ENCODE assay signal across 23 mouse cellular contexts in the genomic region with DNA sequence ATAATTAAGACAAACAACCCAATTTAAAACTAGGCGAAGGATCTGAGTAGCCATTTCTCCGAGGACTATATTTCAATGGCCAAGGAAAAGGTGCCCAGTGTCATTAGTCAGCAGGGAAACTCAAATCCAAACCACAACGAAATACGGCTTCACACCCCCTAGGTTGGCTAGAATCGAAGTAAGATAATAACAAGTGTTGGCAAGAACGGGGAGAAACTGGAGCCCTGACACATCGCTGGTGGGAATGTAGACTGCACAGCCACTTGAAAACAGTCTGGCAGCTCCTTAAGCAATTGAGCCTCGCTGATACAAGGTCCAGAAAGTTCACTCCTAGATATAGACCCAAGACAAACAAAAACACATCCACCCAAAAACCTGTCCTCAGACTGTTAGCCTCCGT. TPM values are rescaled to one million over a fixed set of nuclear protein-coding genes. Genes with fewer than 3 reads are reported as not detected.
A peak's percentile ranks its signal among the peaks of the same experiment; 100 is the strongest.
DNase-seq lines count a peak whose midpoint lies in the region; TF ChIP-seq lines count a peak whose summit lies in the region.
"Had no signal": no experiment of that assay in that cellular context is flagged by ENCODE, and none has a peak within 500 bp of the region (broad histone marks: within the 10 kb centered on the region; RNA-seq: fewer than 3 reads in every experiment).

No protein-coding gene starts in this region.

- DNase-seq in gastrocnemius, adult 2 months, result peak; percentile 67
- no peak for DNase-seq in gastrocnemius, postnatal 14 days
- peak; percentile 48 for DNase-seq in gastrocnemius, postnatal 25 days
- DNase-seq in gastrocnemius, postnatal 4 days (ENCODE audit: low spot score in 2 of 2), result no peak
- DNase-seq in adrenal gland, adult 2 months, result no peak
- DNase-seq: adrenal gland, adult 8-10 months; adrenal gland, postnatal 14 days; adrenal gland, postnatal 36 days; cerebellum, adult 11-12 months; cerebellum, adult 2 months; cerebellum, adult 9-10 months; cerebellum, postnatal 10 days; cerebellum, postnatal 25 days; forebrain, postnatal 0 days had no signal

- peak overlapping the region; percentile 69 for H3K27ac ChIP-seq in gastrocnemius, adult 2 months
- H3K27ac ChIP-seq: embryonic facial prominence, embryonic 10.5 days; embryonic facial prominence, embryonic 12.5 days; forebrain, embryonic 13.5 days; forebrain, embryonic 15.5 days had no signal

- no peak overlapping the region for H3K4me3 ChIP-seq in gastrocnemius, adult 2 months
- H3K4me3 ChIP-seq: embryonic facial prominence, embryonic 10.5 days; embryonic facial prominence, embryonic 12.5 days; forebrain, embryonic 13.5 days; forebrain, embryonic 15.5 days had no signal

- intact Hi-C loops in gastrocnemius, adult 2 months (cut with DNase I), result no loop called here
- intact Hi-C loops in gastrocnemius, postnatal 14 days (cut with DNase I; ENCODE audit: low total_unique reads), result no loop called here

- TF ChIP-seq CTCF in gastrocnemius, adult 2 months (IDR thresholded peaks at IDR 0.05), result no peak; the same call in 1 of the 2 replicates

RNA-seq across cellular contexts. Expression of gene Adamts14, which starts 16.6 kb away (rescaled TPM):
- 1 to 10 TPM in 1 of 2 experiments, under 1 TPM in 1; 0.43 to 1.5 TPM for total RNA-seq in gastrocnemius, adult 2 months (2021)
- total RNA-seq in gastrocnemius, postnatal 14 days (2021), result 1 to 10 TPM; 3.7 to 4.2 TPM
- 1 to 10 TPM; 2.1 to 2.4 TPM for total RNA-seq in gastrocnemius, postnatal 25 days (2021)
- 10 to 100 TPM; 15.8 to 17.4 TPM for total RNA-seq in gastrocnemius, postnatal 4 days (2021)
- total RNA-seq in adrenal gland, adult 2 months (2021), result 1 to 10 TPM; 2.1 TPM
- 2.9 and 3.2 TPM in 2 replicates for polyA plus RNA-seq in adrenal gland, adult 2 months (2012; rRNA removed)
- total RNA-seq: MEL had no signal

RNA-seq across cellular contexts. Expression of gene Prf1, which starts 41.0 kb away (rescaled TPM):
- not detected for total RNA-seq in gastrocnemius, adult 2 months (2021)
- not detected for total RNA-seq in gastrocnemius, postnatal 14 days (2021)
- total RNA-seq in gastrocnemius, postnatal 25 days (2021), result not detected
- total RNA-seq in gastrocnemius, postnatal 4 days (2021), result not detected
- under 1 TPM; 0.17 to 0.24 TPM for total RNA-seq in adrenal gland, adult 2 months (2021)
- polyA plus RNA-seq in adrenal gland, adult 2 months (2012; rRNA removed), result 0.39 and 0.48 TPM in 2 replicates
- total RNA-seq: ES-E14; forebrain, postnatal 0 days; MEL had no signal
- polyA plus RNA-seq: C2C12; cerebellum, adult 2 months; cortical plate, adult 2 months; embryonic facial prominence, embryonic 10.5 days; embryonic facial prominence, embryonic 12.5 days; forebrain, embryonic 11.5 days; forebrain, embryonic 13.5 days; forebrain, embryonic 15.5 days; forebrain, postnatal 0 days had no signal

Comparison
In these comparisons a context has a peak if more than half of its experiments do, and no peak if none do; other contexts are left out.
1. DNase-seq: peak in gastrocnemius, adult 2 months (single experiment) and gastrocnemius, postnatal 25 days (single experiment); none in gastrocnemius, postnatal 14 days (single experiment), gastrocnemius, postnatal 4 days (0 of 2) and adrenal gland, adult 2 months (single experiment).